In the genomic region with DNA sequence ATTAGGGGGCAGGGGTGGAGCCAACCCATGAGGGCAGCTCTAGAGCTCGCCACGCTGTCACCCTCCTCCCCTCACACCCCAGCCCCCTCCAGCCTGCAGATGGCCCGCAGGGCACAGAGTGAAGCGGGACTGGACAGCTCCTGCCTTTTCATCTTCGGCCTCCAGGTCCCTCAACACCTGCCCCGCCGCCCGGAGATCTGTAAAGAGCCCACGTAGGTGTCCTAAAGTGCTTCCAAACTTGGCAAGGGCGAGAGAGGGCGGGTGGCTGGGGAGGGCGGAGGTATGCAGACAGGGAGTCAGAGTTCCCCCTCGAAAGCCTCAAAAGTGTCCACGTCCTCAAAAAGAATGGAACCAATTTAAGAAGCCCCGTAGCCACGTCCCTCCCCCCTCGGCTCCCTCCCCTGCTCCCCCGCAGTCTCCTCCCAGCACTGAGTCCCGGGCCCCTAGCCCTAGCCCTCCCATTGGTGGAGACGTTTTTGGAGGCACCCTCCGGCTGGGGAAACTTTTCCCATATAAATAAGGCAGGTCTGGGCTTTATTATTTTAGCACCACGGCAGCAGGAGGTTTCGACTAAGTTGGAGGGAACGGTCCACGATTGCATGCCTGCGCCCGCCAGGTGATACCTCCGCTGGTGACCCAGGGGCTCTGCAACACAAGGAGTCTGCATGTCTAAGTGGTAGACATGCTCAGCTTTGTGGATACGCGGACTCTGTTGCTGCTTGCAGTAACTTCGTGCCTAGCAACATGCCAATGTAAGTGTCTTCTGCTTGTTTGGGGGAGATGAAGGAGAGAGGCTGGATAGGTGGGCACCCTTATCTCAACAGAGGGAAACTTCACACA, we compare ENCODE assay signal across 8 mouse cellular contexts. TPM values are rescaled to one million over a fixed set of nuclear protein-coding genes. Genes with fewer than 3 reads are reported as not detected.
DNase-seq lines count a peak whose midpoint lies in the region; ATAC-seq lines count a peak whose summit lies in the region.

No protein-coding gene starts in this region.

- peak overlapping the region; percentile 38 for H3K9ac ChIP-seq in hindbrain, embryonic 14.5 days
- peak overlapping the region; percentile 50 for H3K9ac ChIP-seq in liver, embryonic 11.5 days (ENCODE audit: low read depth, low read length)

- peak; percentile 65 for ATAC-seq in hindbrain, embryonic 14.5 days (ENCODE audit: low FRiP score)
- peak; percentile 57 for ATAC-seq in liver, embryonic 11.5 days (replicated peaks; ENCODE audit: low FRiP score)
- ATAC-seq in activated CD4-positive, CD25-positive, alpha-beta regulatory T cell, adult 4 months: no peak

- no peak overlapping the region for H3K27ac ChIP-seq in hindbrain, embryonic 14.5 days
- no peak overlapping the region for H3K27ac ChIP-seq in liver, embryonic 11.5 days (ENCODE audit: low read depth, low read length)

- H3K4me3 ChIP-seq in hindbrain, embryonic 14.5 days (replicated peaks; ENCODE audit: low read length): peak overlapping the region; percentile 29
- H3K4me3 ChIP-seq in liver, embryonic 11.5 days (ENCODE audit: low read depth, low read length): peak overlapping the region; percentile 45

- peaks cover 5% of the 10 kb centered on the region; the same call in 1 of the 2 replicates for H3K4me1 ChIP-seq in hindbrain, embryonic 14.5 days (replicated peaks; ENCODE audit: control insufficient read depth, insufficient read depth, low read length)
- H3K4me1 ChIP-seq in liver, embryonic 11.5 days (replicated peaks; ENCODE audit: control insufficient read depth, insufficient read depth, low read length): peaks cover 2% of the 10 kb centered on the region; the same call in 1 of the 2 replicates

- DNase-seq in thymus, postnatal 4 days: peak; percentile 10
- no peak for DNase-seq in thymus, postnatal 10 days (ENCODE audit: low spot score in 2 of 2)
- DNase-seq in gastrocnemius, adult 8-10 months (ENCODE audit: low spot score in 2 of 2): peak; percentile 48 to 55
- DNase-seq in hindbrain, embryonic 14.5 days (ENCODE audit: low spot score): no peak
- DNase-seq in liver, embryonic 11.5 days (ENCODE audit: low spot score): peak; percentile 54
- peak; percentile 73 for DNase-seq in neural tube, embryonic 10.5 days (ENCODE audit: extremely low spot score, low spot score)
- no peak for DNase-seq in B cell, adult 2 months

- under 1% methylated on average over 29 of the region's 31 CpGs for whole genome bisulfite sequencing in hindbrain, embryonic 14.5 days
- WGBS in liver, embryonic 11.5 days: 2% methylated on average over 29 of the region's 31 CpGs

- peaks cover 10% of the 10 kb centered on the region for H3K27me3 ChIP-seq in hindbrain, embryonic 14.5 days (ENCODE audit: control insufficient read depth, insufficient read depth, low read length)
- peaks cover 5% of the 10 kb centered on the region for H3K27me3 ChIP-seq in liver, embryonic 11.5 days (replicated peaks; ENCODE audit: control insufficient read depth, insufficient read depth, low read length)

- no peaks in the 10 kb centered on the region for H3K36me3 ChIP-seq in hindbrain, embryonic 14.5 days (replicated peaks; ENCODE audit: control insufficient read depth, insufficient read depth)
- no peaks in the 10 kb centered on the region for H3K36me3 ChIP-seq in liver, embryonic 11.5 days (ENCODE audit: control insufficient read depth, insufficient read depth, low read length)

- H3K4me2 ChIP-seq in hindbrain, embryonic 14.5 days (replicated peaks): peak overlapping the region; percentile 62
- peak overlapping the region; percentile 68 for H3K4me2 ChIP-seq in liver, embryonic 11.5 days

- H3K9me3 ChIP-seq in hindbrain, embryonic 14.5 days (ENCODE audit: control insufficient read depth, low read length): no peaks in the 10 kb centered on the region
- no peaks in the 10 kb centered on the region for H3K9me3 ChIP-seq in liver, embryonic 11.5 days (ENCODE audit: control insufficient read depth, low read length)

RNA-seq across cellular contexts. Expression of gene Col1a2, which starts 0.8 kb away (rescaled TPM):
- total RNA-seq in gastrocnemius, adult 8-10 months (2022): 100 to 1,000 TPM in 1 of 4 experiments, 10 to 100 TPM in 3; 34.0 to 100 (median 47.3) TPM
- polyA plus RNA-seq in hindbrain, embryonic 14.5 days (2014; fragmentation: Nextera tagmentation; extraction: Ambion mirVana): 163 and 199 TPM in 2 replicates
- polyA plus RNA-seq in liver, embryonic 11.5 days (2014; fragmentation: Nextera tagmentation; extraction: Ambion mirVana): 144 and 156 TPM in 2 replicates
- not detected for polyA plus RNA-seq in activated CD4-positive, CD25-positive, alpha-beta regulatory T cell, adult 4 months (2017; shearing (Covaris generic))

Comparison
In these comparisons a context has a peak if more than half of its experiments do, and no peak if none do; other contexts are left out.
1. DNase-seq: peak in thymus, postnatal 4 days (single experiment), gastrocnemius, adult 8-10 months (2 of 2), liver, embryonic 11.5 days (single experiment) and neural tube, embryonic 10.5 days (single experiment); none in thymus, postnatal 10 days (0 of 2), hindbrain, embryonic 14.5 days (single experiment) and B cell, adult 2 months (0 of 2).
2. RNA of gene Col1a2, which starts 0.8 kb away (polyA plus RNA-seq): 163 to 199 TPM in hindbrain, embryonic 14.5 days and 144 to 156 TPM in liver, embryonic 11.5 days; not detected in activated CD4-positive, CD25-positive, alpha-beta regulatory T cell, adult 4 months; every median in the first group is over 100 times any median in the second.